Mouse (Mus musculus) liver, embryonic 15.5 days (tissue): ENCODE measurements at regions not wholly inside any gene's neighbourhood (a gene's known extent, or its start where the extent isn't known, plus 50 kb on each side); places are given as distances from the start of the nearest gene placed in this dataset.

Experiments
- ATAC-seq: fragments of 200-750 bp; cut with Nextera tagmentation; 2 replicates; pipeline ENCODE4 v1.8.0; 2017; ENCODE audit warnings: moderate number of reproducible peaks, mild to moderate bottlenecking, moderate library complexity; ENCODE audit not compliant: insufficient read depth
- H3K27ac ChIP-seq: fragments of 300-500 bp; sonication (generic); replicated peaks from 2 replicates; pipeline ENCODE4 v1.5.1; 2015; ENCODE audit warnings: mild to moderate bottlenecking, inconsistent platforms
- H3K27me3 ChIP-seq: fragments of 300-500 bp; sonication (generic); 2 replicates; pipeline ENCODE4 v1.6.1; 2015; ENCODE audit warnings: mild to moderate bottlenecking, inconsistent platforms
- H3K36me3 ChIP-seq: fragments of 300-500 bp; sonication (generic); replicated peaks from 2 replicates; pipeline ENCODE4 v1.6.1; 2015; ENCODE audit warnings: moderate library complexity, mild to moderate bottlenecking, inconsistent platforms
- H3K4me1 ChIP-seq: fragments of 300-500 bp; sonication (generic); replicated peaks from 2 replicates; pipeline ENCODE4 v1.6.1; 2015; ENCODE audit warnings: inconsistent platforms
- H3K4me2 ChIP-seq: fragments of 300-500 bp; sonication (generic); 2 replicates; pipeline ENCODE4 v1.6.1; 2015; ENCODE audit warnings: moderate library complexity, mild to moderate bottlenecking, inconsistent platforms
- H3K4me3 ChIP-seq: fragments of 300-500 bp; sonication (generic); replicated peaks from 2 replicates; pipeline ENCODE4 v1.5.1; 2015; ENCODE audit warnings: mild to moderate bottlenecking, inconsistent platforms
- H3K9ac ChIP-seq: fragments of 300-500 bp; sonication (generic); 2 replicates; pipeline ENCODE4 v1.6.1; 2015; ENCODE audit warnings: moderate library complexity, mild to moderate bottlenecking, inconsistent platforms
- H3K9me3 ChIP-seq: fragments of 300-500 bp; sonication (generic); replicated peaks from 2 replicates; pipeline ENCODE4 v1.6.1; 2016; ENCODE audit warnings: inconsistent platforms
- WGBS: fragments of 180-500 bp; shearing (Covaris S2); methylation state at CpG from one replicate; pipeline ENCODE4 v1.1.7; 2015; ENCODE audit warnings: mixed read lengths; ENCODE audit not compliant: insufficient replicate concordance; 5-methylcytosine and 5-hydroxymethylcytosine counted together

- Histone ChIP-seq H3K4me3 (no peak overlapping the region), H3K27me3 (no peaks in the 10 kb centered on the region), H3K4me2 (no peak overlapping the region), H3K9ac (no peak overlapping the region), H3K9me3 (no peaks in the 10 kb centered on the region), H3K4me1 (no peaks in the 10 kb centered on the region), H3K27ac (no peak overlapping the region), H3K36me3 (no peaks in the 10 kb centered on the region)
- 61% methylated on average over 4 of the region's 4 CpGs for WGBS
- no peak for ATAC-seq
These were observed 347.7 kb downstream of the Cypt12 start for GRCm38 (mm10) chr3:18295921-18296320.

GRCm38 (mm10) chr3:18298699-18299098 is 350.5 kb downstream of the Cypt12 start:
- WGBS = 50% methylated on average over 3 of the region's 3 CpGs
- ATAC-seq = no peak
- H3K4me2 ChIP-seq = no peak overlapping the region
- no peaks in the 10 kb centered on the region for H3K36me3 ChIP-seq
- no peak overlapping the region for H3K27ac ChIP-seq
- H3K27me3 ChIP-seq = no peaks in the 10 kb centered on the region
- no peaks in the 10 kb centered on the region for H3K4me1 ChIP-seq
- H3K4me3 ChIP-seq = no peak overlapping the region
- H3K9me3 ChIP-seq = no peaks in the 10 kb centered on the region
- no peak overlapping the region for H3K9ac ChIP-seq

- H3K27ac ChIP-seq = no peak overlapping the region
- no peak overlapping the region for H3K9ac ChIP-seq
- H3K4me2 ChIP-seq = no peak overlapping the region
- no peaks in the 10 kb centered on the region for H3K27me3 ChIP-seq
- no peaks in the 10 kb centered on the region for H3K4me1 ChIP-seq
- 54% methylated on average over 2 of the region's 2 CpGs for WGBS
- no peaks in the 10 kb centered on the region for H3K9me3 ChIP-seq
- H3K36me3 ChIP-seq = no peaks in the 10 kb centered on the region
- no peak for ATAC-seq
- no peak overlapping the region for H3K4me3 ChIP-seq
These were observed 351.3 kb downstream of the Cypt12 start for GRCm38 (mm10) chr3:18299502-18299901.

- Histone ChIP-seq H3K9ac (no peak overlapping the region), H3K27me3 (no peaks in the 10 kb centered on the region), H3K27ac (no peak overlapping the region), H3K36me3 (no peaks in the 10 kb centered on the region), H3K9me3 (no peaks in the 10 kb centered on the region), H3K4me2 (no peak overlapping the region), H3K4me3 (no peak overlapping the region), H3K4me1 (no peaks in the 10 kb centered on the region)
- ATAC-seq = no peak
- WGBS = 29% methylated on average over 2 of the region's 2 CpGs
These were observed 371.2 kb downstream of the Cypt12 start for GRCm38 (mm10) chr3:18319433-18319832.

- H3K9me3 ChIP-seq = no peaks in the 10 kb centered on the region
- no peaks in the 10 kb centered on the region for H3K36me3 ChIP-seq
- ATAC-seq = no peak
- no peaks in the 10 kb centered on the region for H3K27me3 ChIP-seq
- no peak overlapping the region for H3K4me3 ChIP-seq
- H3K27ac ChIP-seq = no peak overlapping the region
- no peak overlapping the region for H3K9ac ChIP-seq
- H3K4me2 ChIP-seq = no peak overlapping the region
- H3K4me1 ChIP-seq = no peaks in the 10 kb centered on the region
These were observed 385.0 kb downstream of the Cypt12 start for GRCm38 (mm10) chr3:18333182-18333581.

GRCm38 (mm10) chr3:18339189-18339588 is 391.0 kb downstream of the Cypt12 start:
- no peak overlapping the region for H3K27ac ChIP-seq
- H3K9me3 ChIP-seq = no peaks in the 10 kb centered on the region
- H3K4me3 ChIP-seq = no peak overlapping the region
- H3K9ac ChIP-seq = no peak overlapping the region
- no peaks in the 10 kb centered on the region for H3K27me3 ChIP-seq
- WGBS = 38% methylated on average over 1 of the region's 1 CpGs
- no peak for ATAC-seq
- H3K4me1 ChIP-seq = no peaks in the 10 kb centered on the region
- no peaks in the 10 kb centered on the region for H3K36me3 ChIP-seq
- H3K4me2 ChIP-seq = no peak overlapping the region

- H3K4me3 ChIP-seq = no peak overlapping the region
- H3K9ac ChIP-seq = no peak overlapping the region
- no peak overlapping the region for H3K4me2 ChIP-seq
- H3K27ac ChIP-seq = no peak overlapping the region
- H3K9me3 ChIP-seq = no peaks in the 10 kb centered on the region
- H3K36me3 ChIP-seq = no peaks in the 10 kb centered on the region
- 57% methylated on average over 8 of the region's 8 CpGs for WGBS
- no peaks in the 10 kb centered on the region for H3K27me3 ChIP-seq
- no peak for ATAC-seq
- H3K4me1 ChIP-seq = no peaks in the 10 kb centered on the region
These were observed 393.5 kb downstream of the Cypt12 start for GRCm38 (mm10) chr3:18341757-18342156.

- WGBS = 62% methylated on average over 8 of the region's 8 CpGs
- no peak for ATAC-seq
These were observed 430.1 kb downstream of the Cypt12 start for GRCm38 (mm10) chr3:18378014-18379005.

GRCm38 (mm10) chr3:18421886-18422575 is 473.8 kb downstream of the Cypt12 start:
- no peak for ATAC-seq
- WGBS = 48% methylated on average over 4 of the region's 4 CpGs
- H3K27ac ChIP-seq = no peak overlapping the region
- H3K9ac ChIP-seq = no peak overlapping the region
- H3K36me3 ChIP-seq = no peaks in the 10 kb centered on the region
- no peaks in the 10 kb centered on the region for H3K9me3 ChIP-seq
- no peak overlapping the region for H3K4me2 ChIP-seq
- no peaks in the 10 kb centered on the region for H3K4me1 ChIP-seq
- H3K27me3 ChIP-seq = no peaks in the 10 kb centered on the region
- no peak overlapping the region for H3K4me3 ChIP-seq

More at GRCm38 (mm10) chr3:18378014-18379005, 430.1 kb downstream of the Cypt12 start:
- Histone ChIP-seq H3K27me3 (no peaks in the 10 kb centered on the region), H3K4me1 (no peaks in the 10 kb centered on the region), H3K27ac (no peak overlapping the region), H3K9ac (no peak overlapping the region), H3K36me3 (no peaks in the 10 kb centered on the region), H3K4me2 (no peak overlapping the region), H3K9me3 (no peaks in the 10 kb centered on the region), H3K4me3 (no peak overlapping the region)

GRCm38 (mm10) chr3:18428908-18429307 is 480.7 kb downstream of the Cypt12 start:
- Histone ChIP-seq H3K27ac (no peak overlapping the region), H3K4me2 (no peak overlapping the region), H3K9ac (no peak overlapping the region), H3K4me1 (no peaks in the 10 kb centered on the region), H3K4me3 (no peak overlapping the region), H3K27me3 (no peaks in the 10 kb centered on the region), H3K9me3 (no peaks in the 10 kb centered on the region), H3K36me3 (no peaks in the 10 kb centered on the region)
- 62% methylated on average over 1 of the region's 1 CpGs for WGBS
- peak; percentile 63 for ATAC-seq

- no peak for ATAC-seq
- 64% methylated on average over 5 of the region's 5 CpGs for WGBS
- no peaks in the 10 kb centered on the region for H3K36me3 ChIP-seq
- no peaks in the 10 kb centered on the region for H3K9me3 ChIP-seq
- no peak overlapping the region for H3K9ac ChIP-seq
- H3K4me3 ChIP-seq = no peak overlapping the region
- no peak overlapping the region for H3K4me2 ChIP-seq
- H3K27ac ChIP-seq = no peak overlapping the region
- H3K4me1 ChIP-seq = no peaks in the 10 kb centered on the region
- no peaks in the 10 kb centered on the region for H3K27me3 ChIP-seq
These were observed 490.6 kb downstream of the Cypt12 start for GRCm38 (mm10) chr3:18438845-18439244.
